Mouse (Mus musculus): Measurements from ENCODE around the gene Tmem141.

Tmem141 gene

GRCm38 (mm10) chr2:25621229-25622200 is at the start of gene Tmem141:
Tmem141 (minus strand) TSS chr2:25622005.
- peak; percentile 60 for DNase-seq (ENCODE audit: low spot score)

- DNase-seq (ENCODE audit: low spot score) = no peak
These were observed 44.7 kb upstream of the Tmem141 start for GRCm38 (mm10) chr2:25666516-25666915.

- DNase-seq (ENCODE audit: low spot score) = no peak
These were observed 42.3 kb upstream of the Tmem141 start for GRCm38 (mm10) chr2:25664125-25664524.

- peak; percentile 33 for DNase-seq (ENCODE audit: low spot score)
These were observed 41.7 kb upstream of the Tmem141 start for GRCm38 (mm10) chr2:25663511-25663910.

- no peak for DNase-seq (ENCODE audit: low spot score)
These were observed 39.6 kb upstream of the Tmem141 start for GRCm38 (mm10) chr2:25661245-25661970.

- no peak for DNase-seq (ENCODE audit: low spot score)
These were observed 38.5 kb upstream of the Tmem141 start for GRCm38 (mm10) chr2:25660279-25660678.

- no peak for DNase-seq (ENCODE audit: low spot score)
These were observed 35.8 kb upstream of the Tmem141 start, which contains the start of gene Lcn5 for GRCm38 (mm10) chr2:25657652-25658051. Lcn5 (plus strand) TSS chr2:25657952.

- DNase-seq (ENCODE audit: low spot score) = no peak
These were observed 35.4 kb upstream of the Tmem141 start for GRCm38 (mm10) chr2:25657246-25657645.

GRCm38 (mm10) chr2:25656691-25657090 is 34.9 kb upstream of the Tmem141 start:
- DNase-seq (ENCODE audit: low spot score) = no peak

- no peak for DNase-seq (ENCODE audit: low spot score)
These were observed 32.7 kb upstream of the Tmem141 start for GRCm38 (mm10) chr2:25654502-25654901.

- no peak for DNase-seq (ENCODE audit: low spot score)
These were observed 31.1 kb upstream of the Tmem141 start, which contains the start of gene Lcn8 for GRCm38 (mm10) chr2:25652902-25653301. Lcn8 (plus strand) TSS chr2:25653120.

- no peak for DNase-seq (ENCODE audit: low spot score)
These were observed 18.1 kb upstream of the Tmem141 start for GRCm38 (mm10) chr2:25639890-25640289.

GRCm38 (mm10) chr2:25634046-25634445 is 12.2 kb upstream of the Tmem141 start:
- DNase-seq (ENCODE audit: low spot score) = no peak

- DNase-seq (ENCODE audit: low spot score) = no peak
These were observed 11.8 kb upstream of the Tmem141 start for GRCm38 (mm10) chr2:25633616-25634015.

GRCm38 (mm10) chr2:25628738-25629137 is 6.9 kb upstream of the Tmem141 start:
- DNase-seq (ENCODE audit: low spot score) = no peak

- no peak for DNase-seq (ENCODE audit: low spot score)
These were observed 6.0 kb upstream of the Tmem141 start, which contains the start of gene Fcna for GRCm38 (mm10) chr2:25627811-25628210. Fcna (minus strand) TSS chr2:25628030.

- DNase-seq (ENCODE audit: low spot score) = no peak
These were observed 4.2 kb upstream of the Tmem141 start for GRCm38 (mm10) chr2:25625986-25626385.

- no peak for DNase-seq (ENCODE audit: low spot score)
These were observed 965 bp downstream of the Tmem141 start for GRCm38 (mm10) chr2:25620852-25621228.

GRCm38 (mm10) chr2:25620386-25620785 is 1.4 kb downstream of the Tmem141 start:
- DNase-seq (ENCODE audit: low spot score) = no peak

- no peak for DNase-seq (ENCODE audit: low spot score)
These were observed 4.2 kb downstream of the Tmem141 start, which contains the start of gene Ccdc183 for GRCm38 (mm10) chr2:25617578-25617977. Ccdc183 (minus strand) TSS chr2:25617678.

GRCm38 (mm10) chr2:25616398-25616797 is 5.4 kb downstream of the Tmem141 start:
- DNase-seq (ENCODE audit: low spot score) = no peak

GRCm38 (mm10) chr2:25608671-25609070 is 13.1 kb downstream of the Tmem141 start:
- DNase-seq (ENCODE audit: low spot score) = no peak

Measured in ovary, postnatal 10 days (tissue).